Mouse (Mus musculus) forebrain, embryonic 10.5 days (tissue): ENCODE measurements around the gene Lrig2. TPM values are rescaled to one million over a fixed set of nuclear protein-coding genes. Genes with fewer than 3 reads are reported as not detected.

Experiments
- DNase-seq: peaks from one replicate; pipeline ENCODE4 v3.0.0-alpha.2; 2017; ENCODE audit warnings: low spot score; ENCODE audit errors: extremely low spot score
- H3K27ac ChIP-seq: fragments of 300-500 bp; sonication (generic); 2 replicates; pipeline ENCODE4 v1.5.1; 2016; ENCODE audit warnings: mild to moderate bottlenecking
- H3K27me3 ChIP-seq: fragments of 300-500 bp; sonication (generic); 2 replicates; pipeline ENCODE4 v1.6.1; 2016; ENCODE audit warnings: mild to moderate bottlenecking; ENCODE audit not compliant: poor library complexity, severe bottlenecking
- H3K36me3 ChIP-seq: fragments of 300-500 bp; sonication (generic); replicated peaks from 2 replicates; pipeline ENCODE4 v1.6.1; 2016; ENCODE audit warnings: mild to moderate bottlenecking, moderate library complexity
- H3K4me1 ChIP-seq: fragments of 300-500 bp; sonication (generic); 2 replicates; pipeline ENCODE4 v1.6.1; 2016
- H3K4me3 ChIP-seq: fragments of 300-500 bp; sonication (generic); 2 replicates; pipeline ENCODE4 v1.5.1; 2016; ENCODE audit warnings: mild to moderate bottlenecking, moderate library complexity
- H3K9me3 ChIP-seq: fragments of 300-500 bp; sonication (generic); 2 replicates; pipeline ENCODE4 v1.6.1; 2016; ENCODE audit warnings: mild to moderate bottlenecking, moderate library complexity
- WGBS: fragments of 180-500 bp; shearing (Covaris S2); methylation state at CpG from one replicate; pipeline ENCODE4 v1.1.7; 2016; 5-methylcytosine and 5-hydroxymethylcytosine counted together
- polyA plus RNA-seq: library from polyadenylated mRNA; unstranded; fragments of >200 nt; fragmentation: Nextera tagmentation; extraction: Ambion mirVana; gene quantifications from 2 replicates; pipeline ENCODE4 v1.2.1, GENCODE M21; 2016

Gene Lrig2
- polyA plus RNA-seq, 1 experiment from 2014 or later = 15.1 TPM

GRCm38 (mm10) chr3:104383681-104384341, 127.9 kb downstream of the Lrig2 start:
- Histone ChIP-seq H3K4me1 (peaks cover 11% of the 10 kb centered on the region; the same call in 1 of the 2 replicates), H3K36me3 (no peaks in the 10 kb centered on the region), H3K4me3 (no peak overlapping the region), H3K9me3 (no peaks in the 10 kb centered on the region), H3K27ac (no peak overlapping the region), H3K27me3 (no peaks in the 10 kb centered on the region)
- WGBS = 85% methylated on average over 9 of the region's 9 CpGs
- DNase-seq = no peak

DNA sequence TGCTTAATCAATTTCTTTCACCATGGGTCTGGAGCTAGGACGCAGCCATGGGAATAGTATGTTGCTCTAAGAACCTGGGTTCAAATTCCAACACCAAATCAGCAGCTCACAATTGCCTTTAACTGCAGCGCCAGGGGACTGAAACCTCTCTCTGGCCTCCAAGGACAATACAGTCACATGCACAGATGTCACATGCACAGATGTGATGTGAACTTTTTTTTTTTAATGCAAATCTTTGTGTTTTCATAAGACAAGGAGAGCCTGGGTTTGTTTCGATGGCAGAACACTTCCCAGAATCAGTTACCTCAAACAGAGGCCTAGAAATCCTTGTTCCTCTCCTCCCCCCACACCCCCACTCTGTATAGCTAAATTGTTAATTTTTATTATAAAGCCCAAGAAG, 133.5 kb downstream of the Lrig2 start:
- no peak for DNase-seq
- Histone ChIP-seq H3K4me1 (peaks cover 5% of the 10 kb centered on the region; the same call in 1 of the 2 replicates), H3K27ac (no peak overlapping the region), H3K36me3 (no peaks in the 10 kb centered on the region), H3K4me3 (no peak overlapping the region), H3K27me3 (no peaks in the 10 kb centered on the region), H3K9me3 (no peaks in the 10 kb centered on the region)
- 91% methylated on average over 3 of the region's 3 CpGs for WGBS

GRCm38 (mm10) chr3:104373907-104374306, 137.8 kb downstream of the Lrig2 start:
- peaks cover 8% of the 10 kb centered on the region; the same call in 1 of the 2 replicates for H3K4me1 ChIP-seq
- no peak overlapping the region for H3K4me3 ChIP-seq
- no peaks in the 10 kb centered on the region for H3K36me3 ChIP-seq
- no peaks in the 10 kb centered on the region for H3K27me3 ChIP-seq
- H3K9me3 ChIP-seq = no peaks in the 10 kb centered on the region
- WGBS = 80% methylated on average over 8 of the region's 8 CpGs
- H3K27ac ChIP-seq = no peak overlapping the region
- no peak for DNase-seq

DNA sequence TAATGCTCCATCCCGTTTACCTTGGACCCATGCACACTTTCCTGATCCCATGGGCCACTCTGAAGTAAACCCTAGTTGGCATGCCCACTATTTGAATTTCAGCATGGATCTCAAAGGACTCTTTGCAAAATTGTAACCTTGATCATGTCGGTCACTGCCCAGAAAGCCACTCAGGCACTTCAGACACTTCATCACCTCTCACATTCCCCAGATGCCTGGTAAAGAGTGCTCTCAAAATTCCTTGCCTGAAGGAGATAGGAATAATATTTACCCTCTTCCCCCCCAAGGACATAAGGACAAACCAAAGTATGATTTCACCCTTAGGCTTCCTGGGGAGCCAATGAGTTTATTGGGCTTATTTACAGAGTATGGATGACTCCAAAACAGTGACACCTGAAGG, 139.3 kb downstream of the Lrig2 start:
- Histone ChIP-seq H3K4me3 (no peak overlapping the region), H3K9me3 (no peaks in the 10 kb centered on the region), H3K4me1 (peaks cover 8% of the 10 kb centered on the region; the same call in 1 of the 2 replicates), H3K36me3 (no peaks in the 10 kb centered on the region), H3K27ac (no peak overlapping the region), H3K27me3 (no peaks in the 10 kb centered on the region)
- no peak for DNase-seq
- 88% methylated on average over 2 of the region's 2 CpGs for WGBS

DNA sequence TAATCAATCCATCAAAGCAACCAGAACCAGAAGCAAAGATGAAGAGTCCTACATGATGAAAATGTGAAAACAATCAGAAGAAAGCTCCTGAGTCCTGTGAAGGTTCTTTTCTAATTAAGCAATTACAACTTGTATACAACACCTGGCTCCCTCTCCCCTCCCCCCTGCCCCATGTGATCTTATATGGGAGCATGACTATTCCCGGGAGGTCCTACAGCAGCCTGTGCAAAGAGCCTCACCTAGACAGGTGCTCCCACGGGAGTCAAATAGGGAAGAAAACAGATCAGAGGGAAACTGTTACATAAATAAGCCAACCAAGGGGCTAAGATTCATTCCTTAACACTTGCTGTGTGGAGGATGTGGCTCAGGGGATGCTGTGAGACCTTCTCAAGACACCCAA, 143.8 kb downstream of the Lrig2 start:
- no peaks in the 10 kb centered on the region for H3K36me3 ChIP-seq
- 85% methylated on average over 2 of the region's 2 CpGs for WGBS
- H3K4me3 ChIP-seq = no peak overlapping the region
- DNase-seq = no peak
- 0 out of 2 replicates have a peak, but pooled peaks cover 4% of the 10 kb centered on the region for H3K4me1 ChIP-seq
- H3K27ac ChIP-seq = no peak overlapping the region
- H3K9me3 ChIP-seq = no peaks in the 10 kb centered on the region
- H3K27me3 ChIP-seq = no peaks in the 10 kb centered on the region

- Histone ChIP-seq H3K27ac (no peak overlapping the region), H3K9me3 (no peaks in the 10 kb centered on the region), H3K36me3 (no peaks in the 10 kb centered on the region), H3K27me3 (0 out of 2 replicates have a peak, but pooled peaks cover 4% of the 10 kb centered on the region), H3K4me1 (0 out of 2 replicates have a peak, but pooled peaks cover 2% of the 10 kb centered on the region), H3K4me3 (no peak overlapping the region)
- DNase-seq = no peak
- WGBS = 81% methylated on average over 8 of the region's 8 CpGs
These were observed 149.9 kb downstream of the Lrig2 start for GRCm38 (mm10) chr3:104361814-104362213.

- Histone ChIP-seq H3K36me3 (no peaks in the 10 kb centered on the region), H3K27me3 (peaks cover 7% of the 10 kb centered on the region; the same call in 1 of the 2 replicates), H3K27ac (no peak overlapping the region), H3K4me3 (no peak overlapping the region), H3K9me3 (no peaks in the 10 kb centered on the region), H3K4me1 (no peaks in the 10 kb centered on the region)
- WGBS = 73% methylated on average over 5 of the region's 5 CpGs
- no peak for DNase-seq
These were observed 151.4 kb downstream of the Lrig2 start for GRCm38 (mm10) chr3:104360325-104360724.

GRCm38 (mm10) chr3:104359225-104360135, 152.2 kb downstream of the Lrig2 start:
- H3K9me3 ChIP-seq = no peaks in the 10 kb centered on the region
- DNase-seq = no peak
- H3K4me3 ChIP-seq = no peak overlapping the region
- peaks cover 9% of the 10 kb centered on the region; the same call in 1 of the 2 replicates for H3K27me3 ChIP-seq
- H3K4me1 ChIP-seq = no peaks in the 10 kb centered on the region
- no peak overlapping the region for H3K27ac ChIP-seq
- no peaks in the 10 kb centered on the region for H3K36me3 ChIP-seq
- WGBS = 69% methylated on average over 8 of the region's 8 CpGs

GRCm38 (mm10) chr3:104358747-104359146, 153.0 kb downstream of the Lrig2 start:
- Histone ChIP-seq H3K4me1 (peaks cover 4% of the 10 kb centered on the region), H3K9me3 (no peaks in the 10 kb centered on the region)
- WGBS = 83% methylated on average over 5 of the region's 5 CpGs

GRCm38 (mm10) chr3:104356106-104356505, 155.6 kb downstream of the Lrig2 start:
- H3K36me3 ChIP-seq = no peaks in the 10 kb centered on the region
- no peaks in the 10 kb centered on the region for H3K9me3 ChIP-seq
- H3K4me1 ChIP-seq = peaks cover 27% of the 10 kb centered on the region
- DNase-seq = no peak
- WGBS = 97% methylated on average over 5 of the region's 5 CpGs
- H3K27me3 ChIP-seq = peaks cover 23% of the 10 kb centered on the region
- no peak overlapping the region for H3K27ac ChIP-seq
- H3K4me3 ChIP-seq = no peak overlapping the region

More at GRCm38 (mm10) chr3:104358747-104359146, 153.0 kb downstream of the Lrig2 start:
- no peak overlapping the region for H3K27ac ChIP-seq
- no peak for DNase-seq
- no peak overlapping the region for H3K4me3 ChIP-seq
- no peaks in the 10 kb centered on the region for H3K36me3 ChIP-seq
- peaks cover 13% of the 10 kb centered on the region for H3K27me3 ChIP-seq

DNA sequence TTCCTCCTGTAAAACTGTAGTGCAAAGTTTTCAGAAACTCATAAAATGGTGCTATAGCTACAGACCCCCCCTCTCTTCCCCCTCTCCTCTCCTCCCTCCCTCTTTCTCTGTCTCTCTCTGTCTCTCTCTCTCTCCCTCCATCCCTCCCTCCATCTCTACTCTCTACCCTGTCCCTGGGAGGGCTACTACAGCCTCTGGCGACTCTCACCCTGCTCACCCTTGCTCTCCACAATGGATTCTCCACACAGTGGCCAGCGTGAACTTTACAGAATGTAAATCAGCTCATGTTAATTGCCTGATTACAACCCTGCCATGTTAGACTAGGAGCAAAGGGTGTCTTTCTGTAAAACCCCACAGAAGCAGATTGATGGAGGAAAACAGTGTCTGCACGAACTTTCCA, 157.8 kb downstream of the Lrig2 start:
- no peak for DNase-seq
- Histone ChIP-seq H3K36me3 (no peaks in the 10 kb centered on the region), H3K4me3 (no peak overlapping the region), H3K27me3 (peaks cover 19% of the 10 kb centered on the region), H3K27ac (no peak overlapping the region), H3K4me1 (peaks cover 48% of the 10 kb centered on the region), H3K9me3 (no peaks in the 10 kb centered on the region)
- 56% methylated on average over 3 of the region's 3 CpGs for whole genome bisulfite sequencing

- H3K27me3 ChIP-seq = peaks cover 19% of the 10 kb centered on the region
- no peak for DNase-seq
- peaks cover 50% of the 10 kb centered on the region for H3K4me1 ChIP-seq
- H3K9me3 ChIP-seq = no peaks in the 10 kb centered on the region
- no peaks in the 10 kb centered on the region for H3K36me3 ChIP-seq
- 32% methylated on average over 7 of the region's 7 CpGs for WGBS
- no peak overlapping the region for H3K4me3 ChIP-seq
- 0 out of 2 replicates have a peak overlapping the region, but pooled peaks have one; percentile 8 for H3K27ac ChIP-seq
These were observed 159.2 kb downstream of the Lrig2 start for GRCm38 (mm10) chr3:104352358-104353060.
